Mouse (Mus musculus): ENCODE measurements at regions not wholly inside any gene's neighbourhood (a gene's known extent, or its start where the extent isn't known, plus 50 kb on each side); places are given as distances from the start of the nearest gene placed in this dataset.

DNA sequence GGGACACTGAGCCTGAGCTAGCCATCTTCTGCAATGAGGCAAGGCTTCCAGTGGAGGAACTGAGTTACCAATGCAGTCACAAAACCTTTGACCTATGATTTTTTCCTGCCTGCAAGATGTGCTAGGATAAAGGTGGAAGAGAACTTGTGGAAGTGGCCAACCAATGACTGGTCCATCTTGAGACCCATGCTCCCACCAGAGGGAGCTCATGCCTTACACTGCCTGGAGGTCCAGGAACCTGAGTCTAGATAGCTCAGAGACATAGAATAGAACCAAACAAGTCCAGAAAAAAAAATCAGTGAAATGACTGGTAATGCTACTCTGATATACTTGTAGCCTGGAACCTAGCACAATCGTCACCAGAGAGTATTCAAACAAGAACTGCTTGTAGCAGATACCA lies 118.5 kb upstream of the Hccs start:
- DNase-seq (ENCODE audit: low spot score) (peak; percentile 1), ATAC-seq (replicated peaks; ENCODE audit: insufficient number of reproducible peaks, low FRiP score, low TSS enrichment, low read depth) (no peak)
- H3K9ac ChIP-seq (replicated peaks; ENCODE audit: low read length) = no peak overlapping the region
- H3K9me3 ChIP-seq (replicated peaks; ENCODE audit: control insufficient read depth, low read length) = no peaks in the 10 kb centered on the region
- H3K4me1 ChIP-seq (ENCODE audit: control insufficient read depth, insufficient read depth, low read length) = no peaks in the 10 kb centered on the region
- H3K27ac ChIP-seq (replicated peaks; ENCODE audit: low read depth, low read length) = no peak overlapping the region
- no peak overlapping the region for H3K4me2 ChIP-seq (ENCODE audit: low read depth, low read length)
- 77% methylated on average over 1 of the region's 1 CpGs for WGBS
- H3K36me3 ChIP-seq (replicated peaks; ENCODE audit: control insufficient read depth, insufficient read depth, low read depth, low read length) = no peaks in the 10 kb centered on the region
- H3K27me3 ChIP-seq (ENCODE audit: control insufficient read depth, insufficient read depth, low read length) = no peaks in the 10 kb centered on the region
- H3K4me3 ChIP-seq (ENCODE audit: low read depth, low read length) = no peak overlapping the region

DNA sequence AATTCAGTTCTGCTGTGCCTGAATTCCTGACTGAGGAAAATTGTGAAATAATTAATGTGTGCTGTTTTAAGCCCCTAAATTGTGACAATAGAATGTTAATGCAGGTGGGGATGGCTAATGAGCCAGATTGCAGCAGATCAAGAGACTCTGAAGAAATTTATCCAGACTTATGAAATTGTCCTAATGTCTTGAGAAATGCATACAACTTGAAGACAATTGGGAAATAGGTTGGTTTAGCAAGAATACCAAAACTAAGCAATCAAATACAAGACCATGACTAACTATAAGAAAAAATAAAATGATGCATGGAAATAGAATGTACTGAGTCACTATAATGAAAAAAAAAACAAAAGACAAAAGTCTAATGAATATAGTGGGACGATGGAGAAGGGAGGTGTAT lies 113.7 kb upstream of the Hccs start:
- Histone ChIP-seq H3K36me3 (replicated peaks; ENCODE audit: control insufficient read depth, insufficient read depth, low read depth, low read length) (no peaks in the 10 kb centered on the region), H3K27me3 (ENCODE audit: control insufficient read depth, insufficient read depth, low read length) (no peaks in the 10 kb centered on the region), H3K27ac (replicated peaks; ENCODE audit: low read depth, low read length) (no peak overlapping the region), H3K9me3 (replicated peaks; ENCODE audit: control insufficient read depth, low read length) (no peaks in the 10 kb centered on the region), H3K4me1 (ENCODE audit: control insufficient read depth, insufficient read depth, low read length) (no peaks in the 10 kb centered on the region), H3K4me2 (ENCODE audit: low read depth, low read length) (no peak overlapping the region), H3K4me3 (ENCODE audit: low read depth, low read length) (no peak overlapping the region), H3K9ac (replicated peaks; ENCODE audit: low read length) (no peak overlapping the region)
- WGBS = 88% methylated on average over 1 of the region's 1 CpGs
- ATAC-seq (replicated peaks; ENCODE audit: insufficient number of reproducible peaks, low FRiP score, low TSS enrichment, low read depth) = no peak
- DNase-seq (ENCODE audit: low spot score) = no peak

DNA sequence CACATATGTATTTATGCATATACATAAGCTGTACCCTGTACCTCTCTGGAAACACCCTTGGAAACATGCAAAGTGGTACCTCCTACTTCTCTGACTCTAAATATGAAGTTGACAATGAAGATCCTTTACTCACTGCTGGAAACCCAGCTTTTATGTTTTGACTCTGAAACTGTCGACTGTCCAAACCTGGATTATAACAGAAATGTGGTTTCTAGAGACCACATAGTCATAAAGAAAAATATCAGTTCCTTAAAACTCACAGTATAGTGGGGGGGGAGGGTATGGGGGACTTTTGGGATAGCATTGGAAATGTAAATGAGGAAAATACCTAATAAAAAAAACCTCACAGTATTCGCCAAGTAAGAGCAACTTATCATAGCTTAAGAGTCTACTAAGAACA lies 76.7 kb upstream of the Hccs start:
- no peak for DNase-seq (ENCODE audit: low spot score)

DNA sequence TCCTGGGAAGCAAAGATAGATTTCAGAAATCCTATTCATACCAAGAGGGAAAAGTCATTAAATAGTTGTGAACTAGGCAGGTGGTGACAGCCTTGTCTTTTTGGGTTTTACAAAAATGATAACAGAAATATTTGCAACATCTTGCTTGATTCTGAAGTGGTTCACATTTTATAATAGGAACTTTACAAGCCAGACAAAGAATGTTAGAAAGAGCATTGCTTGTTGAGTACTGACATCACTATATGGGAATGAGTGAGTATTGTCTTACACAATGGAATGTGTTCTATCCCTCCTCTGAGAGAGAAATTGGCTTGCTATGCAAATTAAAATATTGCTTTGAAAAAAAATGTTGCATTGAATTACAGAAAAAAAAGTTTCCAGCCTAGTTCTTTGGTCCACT lies 66.5 kb upstream of the Hccs start:
- ATAC-seq (replicated peaks; ENCODE audit: insufficient number of reproducible peaks, low FRiP score, low TSS enrichment, low read depth) = no peak
- Histone ChIP-seq H3K27ac (replicated peaks; ENCODE audit: low read depth, low read length) (no peak overlapping the region), H3K4me2 (ENCODE audit: low read depth, low read length) (no peak overlapping the region), H3K36me3 (replicated peaks; ENCODE audit: control insufficient read depth, insufficient read depth, low read depth, low read length) (no peaks in the 10 kb centered on the region), H3K27me3 (ENCODE audit: control insufficient read depth, insufficient read depth, low read length) (no peaks in the 10 kb centered on the region), H3K4me1 (ENCODE audit: control insufficient read depth, insufficient read depth, low read length) (no peaks in the 10 kb centered on the region), H3K9me3 (replicated peaks; ENCODE audit: control insufficient read depth, low read length) (no peaks in the 10 kb centered on the region), H3K9ac (replicated peaks; ENCODE audit: low read length) (no peak overlapping the region), H3K4me3 (ENCODE audit: low read depth, low read length) (no peak overlapping the region)
- no peak for DNase-seq (ENCODE audit: low spot score)

More for the DNA sequence above, 76.7 kb upstream of the Hccs start:
- no peak for ATAC-seq (replicated peaks; ENCODE audit: insufficient number of reproducible peaks, low FRiP score, low TSS enrichment, low read depth)
- Histone ChIP-seq H3K27ac (replicated peaks; ENCODE audit: low read depth, low read length) (no peak overlapping the region), H3K9me3 (replicated peaks; ENCODE audit: control insufficient read depth, low read length) (no peaks in the 10 kb centered on the region), H3K27me3 (ENCODE audit: control insufficient read depth, insufficient read depth, low read length) (no peaks in the 10 kb centered on the region), H3K9ac (replicated peaks; ENCODE audit: low read length) (no peak overlapping the region), H3K4me1 (ENCODE audit: control insufficient read depth, insufficient read depth, low read length) (no peaks in the 10 kb centered on the region), H3K36me3 (replicated peaks; ENCODE audit: control insufficient read depth, insufficient read depth, low read depth, low read length) (no peaks in the 10 kb centered on the region), H3K4me2 (ENCODE audit: low read depth, low read length) (no peak overlapping the region), H3K4me3 (ENCODE audit: low read depth, low read length) (no peak overlapping the region)
- WGBS = 74% methylated on average over 2 of the region's 2 CpGs

Measured in embryonic facial prominence, embryonic 11.5 days (tissue).